Mouse (Mus musculus) erythroblast, embryonic 14.5 days (primary cell): ENCODE measurements around the gene Nthl1.

ENCODE experiments used
- GATA1 ChIP-seq: IDR thresholded peaks from 2 replicates; pipeline ENCODE4 v1.6.1; 2012; ENCODE audit warnings: low read length, inconsistent platforms, mixed read lengths
- TAL1 ChIP-seq: IDR thresholded peaks from 3 replicates; pipeline ENCODE4 v1.6.1; 2012; ENCODE audit warnings: low read length, inconsistent platforms, mixed read lengths

GRCm38 (mm10) chr17:24635694-24636093, 3.2 kb downstream of the Nthl1 start:
- TF ChIP-seq TAL1 (no peak), GATA1 (no peak)
